18 mouse cellular contexts compared by ENCODE assay signal in the genomic region with DNA sequence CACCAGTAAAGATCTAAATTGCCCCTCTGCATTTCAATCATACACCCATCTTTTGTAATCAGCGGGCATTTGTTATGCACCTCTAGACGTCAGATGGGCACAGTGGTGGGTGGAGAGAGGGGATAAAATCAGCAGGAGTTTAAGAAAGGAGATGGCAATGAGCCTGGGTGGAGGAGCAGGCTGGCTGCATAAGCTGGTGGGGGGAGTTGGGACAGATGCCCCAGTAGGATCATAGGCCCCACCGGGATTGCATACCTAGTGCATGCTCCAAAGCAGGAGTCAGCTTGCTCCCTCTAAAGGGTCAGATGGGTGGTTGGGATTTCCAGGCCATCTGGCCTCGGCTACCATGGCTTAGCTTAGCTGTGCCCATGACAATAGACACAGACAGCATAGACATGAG.
"Had no signal": no experiment of that assay in that cellular context is flagged by ENCODE, and none has a peak within 500 bp of the region (broad histone marks: within the 10 kb centered on the region; RNA-seq: fewer than 3 reads in every experiment).

No protein-coding gene starts in this region.

- H3K27me3 ChIP-seq: liver, embryonic 13.5 days; midbrain, embryonic 13.5 days; neural tube, embryonic 12.5 days; neural tube, embryonic 15.5 days had no signal

- H3K9ac ChIP-seq: liver, embryonic 13.5 days; midbrain, embryonic 13.5 days; neural tube, embryonic 12.5 days; neural tube, embryonic 15.5 days had no signal

- ATAC-seq: midbrain, embryonic 13.5 days had no signal

- H3K9me3 ChIP-seq: liver, embryonic 13.5 days; midbrain, embryonic 10.5 days; midbrain, embryonic 13.5 days; neural tube, embryonic 12.5 days; neural tube, embryonic 15.5 days had no signal

- H3K27ac ChIP-seq: liver, embryonic 13.5 days; midbrain, embryonic 10.5 days; midbrain, embryonic 13.5 days; neural tube, embryonic 12.5 days; neural tube, embryonic 15.5 days; stomach, postnatal 0 days had no signal

- H3K4me2 ChIP-seq: liver, embryonic 13.5 days; midbrain, embryonic 13.5 days; neural tube, embryonic 12.5 days; neural tube, embryonic 15.5 days had no signal

- H3K4me1 ChIP-seq: liver, embryonic 13.5 days; midbrain, embryonic 10.5 days; midbrain, embryonic 13.5 days; neural tube, embryonic 12.5 days had no signal

- H3K36me3 ChIP-seq: liver, embryonic 13.5 days; midbrain, embryonic 10.5 days; midbrain, embryonic 13.5 days; neural tube, embryonic 12.5 days; neural tube, embryonic 15.5 days had no signal

- DNase-seq: kidney, adult 9 months; kidney, postnatal 14 days; kidney, postnatal 4 days; liver, embryonic 13.5 days; lung, adult 2 months; lung, postnatal 14 days; lung, postnatal 4 days; right cerebral cortex, adult 18-20 months; right cerebral cortex, postnatal 14 days; right cerebral cortex, postnatal 4 days; thymus, adult 2 months; thymus, postnatal 14 days; thymus, postnatal 4 days had no signal

- H3K4me3 ChIP-seq: liver, embryonic 13.5 days; midbrain, embryonic 10.5 days; midbrain, embryonic 13.5 days; neural tube, embryonic 12.5 days; neural tube, embryonic 15.5 days had no signal
